Mouse (Mus musculus) hindbrain, postnatal 0 days (tissue): Measurements from ENCODE around the gene St8sia4. TPM values are rescaled to one million over a fixed set of nuclear protein-coding genes. Genes with fewer than 3 reads are reported as not detected.

Source experiments
- ATAC-seq: fragments of 200-750 bp; cut with Nextera tagmentation; 2 replicates; pipeline ENCODE4 v1.8.0; 2017; ENCODE audit warnings: mild to moderate bottlenecking, moderate TSS enrichment, moderate library complexity
- DNase-seq: peaks from one replicate; pipeline ENCODE4 v3.0.0-alpha.2; 2015; ENCODE audit warnings: low spot score
- H3K27ac ChIP-seq: fragments of 300-500 bp; sonication (generic); 2 replicates; pipeline ENCODE4 v1.5.1; 2014; ENCODE audit warnings: mild to moderate bottlenecking
- H3K27me3 ChIP-seq: fragments of 300-500 bp; sonication (generic); 2 replicates; pipeline ENCODE4 v1.6.1; 2014; ENCODE audit warnings: low read length, mixed read lengths; ENCODE audit not compliant: insufficient read depth
- H3K36me3 ChIP-seq: fragments of 300-500 bp; sonication (generic); 2 replicates; pipeline ENCODE4 v1.6.1; 2014; ENCODE audit warnings: low read length, mixed read lengths; ENCODE audit not compliant: insufficient read depth
- H3K4me1 ChIP-seq: fragments of 300-500 bp; sonication (generic); 2 replicates; pipeline ENCODE4 v1.6.1; 2014; ENCODE audit warnings: antibody characterized with exemption, low read length, mixed read lengths; ENCODE audit not compliant: insufficient read depth
- H3K4me2 ChIP-seq: fragments of 300-500 bp; sonication (generic); 2 replicates; pipeline ENCODE4 v1.6.1; 2014; ENCODE audit warnings: low read depth, mild to moderate bottlenecking, low read length, moderate library complexity, mixed read lengths
- H3K4me3 ChIP-seq: fragments of 300-500 bp; sonication (generic); 2 replicates; pipeline ENCODE4 v1.5.1; 2014; ENCODE audit warnings: low read length
- H3K9ac ChIP-seq: fragments of 300-500 bp; sonication (generic); replicated peaks from 2 replicates; pipeline ENCODE4 v1.6.1; 2014; ENCODE audit warnings: mild to moderate bottlenecking, low read length, moderate library complexity, mixed read lengths
- H3K9me3 ChIP-seq: fragments of 300-500 bp; sonication (generic); 2 replicates; pipeline ENCODE4 v1.6.1; 2016; ENCODE audit warnings: low read length, mixed read lengths
- CTCF ChIP-seq: IDR thresholded peaks from 2 replicates; pipeline ENCODE4 v1.5.1; 2016; ENCODE audit warnings: antibody characterized with exemption, control low read depth, low read depth
- WGBS: fragments of 180-500 bp; shearing (Covaris S2); extraction: QIAGEN DNeasy Blood & Tissue Kit; methylation state at CpG from one replicate; pipeline ENCODE4 v1.1.7; 2014; 5-methylcytosine and 5-hydroxymethylcytosine counted together
- polyA plus RNA-seq: library from polyadenylated mRNA; unstranded; fragments of >200 nt; fragmentation: Nextera tagmentation; extraction: Ambion mirVana; gene quantifications from 2 replicates; pipeline ENCODE4 v1.2.1, GENCODE M21; 2015
- total RNA-seq: library from RNA; depleted of rRNA; stranded (reverse); fragments of >200 nt; gene quantifications from 2 replicates; pipeline ENCODE4 v1.2.3, GENCODE M21; 2014

St8sia4 gene
- total and polyA plus RNA-seq, 2 experiments from 2014 or later: 13.3 to 37.1 TPM

DNA sequence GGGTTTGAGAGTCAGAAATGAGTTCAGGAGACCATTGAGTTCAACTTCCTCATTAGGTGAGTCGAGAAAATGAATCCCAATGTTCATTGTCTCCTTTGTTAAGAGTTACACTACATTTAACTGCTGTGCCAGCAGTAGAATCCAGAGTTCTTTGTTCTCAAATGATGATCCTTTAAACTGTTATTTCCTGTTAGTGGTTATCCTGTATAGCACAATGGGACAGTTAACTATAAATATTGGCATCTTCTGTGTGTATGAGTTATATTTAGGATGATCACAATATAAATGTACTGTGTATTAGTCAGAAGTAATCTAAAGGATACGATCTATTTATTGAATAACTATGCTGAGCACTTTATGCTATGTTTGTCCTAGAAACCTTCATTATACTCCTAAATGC, 23.1 kb downstream of the St8sia4 start:
- Histone ChIP-seq H3K4me2 (no peak overlapping the region), H3K36me3 (no peaks in the 10 kb centered on the region), H3K4me3 (no peak overlapping the region), H3K9me3 (no peaks in the 10 kb centered on the region), H3K9ac (no peak overlapping the region), H3K27ac (no peak overlapping the region), H3K27me3 (no peaks in the 10 kb centered on the region), H3K4me1 (no peaks in the 10 kb centered on the region)
- WGBS: 77% methylated on average over 2 of the region's 2 CpGs
- no peak for TF ChIP-seq CTCF
- DNase-seq: no peak
- ATAC-seq: no peak

DNA sequence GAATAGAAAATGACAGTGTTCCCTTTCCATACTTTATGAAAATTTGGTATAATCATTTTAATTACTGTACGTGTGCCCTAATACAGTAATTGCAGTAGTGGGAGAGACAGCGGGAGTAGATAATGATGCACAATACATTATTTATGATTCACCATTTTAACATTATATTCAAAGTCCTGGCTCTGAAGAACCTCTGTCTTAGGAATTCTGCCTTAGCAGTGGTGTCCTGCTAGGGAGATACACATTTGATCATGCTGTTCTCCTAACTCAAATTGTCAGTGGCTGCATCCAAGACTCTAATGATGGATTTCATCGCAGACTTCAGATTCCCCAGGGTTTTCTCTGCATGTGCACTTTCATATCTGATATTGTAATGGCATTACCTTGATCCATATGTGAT, 28.4 kb downstream of the St8sia4 start:
- Histone ChIP-seq H3K9ac (no peak overlapping the region), H3K9me3 (no peaks in the 10 kb centered on the region), H3K4me3 (no peak overlapping the region), H3K36me3 (no peaks in the 10 kb centered on the region), H3K27ac (no peak overlapping the region), H3K4me1 (no peaks in the 10 kb centered on the region), H3K27me3 (no peaks in the 10 kb centered on the region), H3K4me2 (no peak overlapping the region)
- WGBS: 81% methylated on average over 3 of the region's 3 CpGs
- ATAC-seq (no peak), DNase-seq (no peak)
- TF ChIP-seq CTCF: no peak

DNA sequence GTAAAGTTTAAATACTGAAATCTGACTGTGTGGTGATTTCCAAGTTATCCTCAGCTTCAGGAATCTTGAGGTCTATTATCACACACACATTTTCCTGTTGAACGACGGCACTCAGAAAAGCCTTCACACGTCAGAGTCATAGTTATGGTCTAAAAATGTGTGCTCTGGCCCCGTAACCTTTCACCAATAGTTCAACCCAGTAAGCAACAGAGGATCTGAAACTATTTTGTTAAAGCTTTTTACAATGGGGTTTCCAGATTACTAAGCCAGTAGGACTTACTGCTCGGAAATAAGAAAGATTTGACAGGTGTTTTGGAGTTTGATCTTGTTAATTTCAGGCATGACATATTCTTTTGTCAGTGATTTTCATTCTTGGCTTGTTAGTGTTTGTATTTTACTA, 43.0 kb downstream of the St8sia4 start:
- no peak for ATAC-seq
- Histone ChIP-seq H3K4me3 (no peak overlapping the region), H3K9me3 (no peaks in the 10 kb centered on the region), H3K36me3 (no peaks in the 10 kb centered on the region), H3K9ac (no peak overlapping the region), H3K27ac (no peak overlapping the region), H3K27me3 (no peaks in the 10 kb centered on the region), H3K4me2 (no peak overlapping the region), H3K4me1 (no peaks in the 10 kb centered on the region)
- TF ChIP-seq CTCF: no peak
- WGBS: 80% methylated on average over 5 of the region's 5 CpGs
- DNase-seq: no peak

DNA sequence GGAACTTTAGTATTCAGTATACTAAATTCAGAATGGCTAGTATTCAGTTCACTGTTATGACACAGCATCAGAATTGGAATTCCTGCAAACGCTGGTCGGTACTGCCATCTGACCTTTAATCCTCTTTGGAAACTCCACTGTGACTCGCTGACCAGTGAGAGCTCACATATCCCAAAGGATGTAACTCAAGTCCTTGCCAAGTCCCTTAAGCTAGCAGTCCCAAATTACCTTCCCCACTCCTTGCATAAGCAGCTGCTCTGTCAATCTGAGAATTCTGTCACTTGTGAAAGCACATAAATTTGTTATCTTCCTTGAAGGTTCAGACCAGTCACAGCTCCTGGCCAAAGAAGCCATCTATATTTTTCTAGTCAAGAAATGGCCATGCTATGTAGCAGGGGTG, 48.7 kb downstream of the St8sia4 start:
- no peaks in the 10 kb centered on the region for H3K36me3 ChIP-seq
- H3K4me1 ChIP-seq: no peaks in the 10 kb centered on the region
- H3K9ac ChIP-seq: no peak overlapping the region
- 40% methylated on average over 3 of the region's 3 CpGs for WGBS
- no peak overlapping the region for H3K27ac ChIP-seq
- DNase-seq: no peak
- TF ChIP-seq CTCF: no peak
- no peak for ATAC-seq
- no peak overlapping the region for H3K4me2 ChIP-seq
- no peaks in the 10 kb centered on the region for H3K9me3 ChIP-seq
- H3K27me3 ChIP-seq: no peaks in the 10 kb centered on the region
- H3K4me3 ChIP-seq: no peak overlapping the region

DNA sequence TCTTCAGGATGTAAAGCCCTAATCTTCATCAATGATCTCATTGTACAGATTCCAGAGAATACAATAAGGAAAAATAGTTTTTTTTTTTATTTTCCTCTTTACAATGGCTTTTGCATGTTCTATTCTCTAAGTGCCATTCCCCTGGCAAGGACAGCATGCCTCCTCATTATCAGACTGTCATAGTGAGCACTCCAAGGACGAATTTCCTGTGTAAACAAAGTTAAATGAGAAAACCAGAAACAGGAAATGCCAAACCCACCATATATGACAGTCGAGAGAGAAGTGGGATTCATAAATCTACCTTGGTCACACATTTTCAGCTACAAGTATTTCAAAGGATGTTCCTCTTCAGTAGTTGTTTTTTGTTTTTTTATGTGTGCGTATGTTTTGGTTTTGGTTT, 49.2 kb downstream of the St8sia4 start:
- ATAC-seq: no peak
- no peaks in the 10 kb centered on the region for H3K4me1 ChIP-seq

DNA sequence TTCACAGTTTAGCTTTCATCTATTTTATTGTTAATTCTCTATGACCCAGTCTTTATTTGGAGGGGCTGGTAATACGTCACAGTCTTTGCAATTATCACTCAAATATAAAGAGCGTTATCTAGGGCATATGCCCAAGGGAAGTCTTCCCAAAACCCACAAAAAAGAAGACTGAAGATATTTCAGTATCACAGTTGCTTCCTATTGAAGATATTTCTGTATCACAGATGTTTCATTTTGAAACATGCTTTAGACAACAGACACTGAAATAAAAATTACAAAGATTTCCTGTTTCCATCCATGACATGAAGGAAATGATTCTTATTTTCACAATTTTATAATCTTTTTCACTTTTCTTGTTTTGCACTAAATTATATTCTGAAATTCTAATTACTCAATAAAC, 57.4 kb downstream of the St8sia4 start:
- Histone ChIP-seq H3K9ac (no peak overlapping the region), H3K36me3 (no peaks in the 10 kb centered on the region), H3K4me3 (no peak overlapping the region), H3K4me1 (no peaks in the 10 kb centered on the region), H3K4me2 (no peak overlapping the region), H3K9me3 (no peaks in the 10 kb centered on the region), H3K27ac (no peak overlapping the region), H3K27me3 (no peaks in the 10 kb centered on the region)
- DNase-seq (no peak), ATAC-seq (no peak)
- 79% methylated on average over 2 of the region's 2 CpGs for WGBS
- no peak for TF ChIP-seq CTCF

More for the DNA sequence above, 49.2 kb downstream of the St8sia4 start:
- Histone ChIP-seq H3K27ac (no peak overlapping the region), H3K4me3 (no peak overlapping the region), H3K9ac (no peak overlapping the region), H3K4me2 (no peak overlapping the region), H3K27me3 (no peaks in the 10 kb centered on the region), H3K36me3 (no peaks in the 10 kb centered on the region), H3K9me3 (no peaks in the 10 kb centered on the region)
- no peak for DNase-seq
- no peak for TF ChIP-seq CTCF
- WGBS: 70% methylated on average over 3 of the region's 3 CpGs

DNA sequence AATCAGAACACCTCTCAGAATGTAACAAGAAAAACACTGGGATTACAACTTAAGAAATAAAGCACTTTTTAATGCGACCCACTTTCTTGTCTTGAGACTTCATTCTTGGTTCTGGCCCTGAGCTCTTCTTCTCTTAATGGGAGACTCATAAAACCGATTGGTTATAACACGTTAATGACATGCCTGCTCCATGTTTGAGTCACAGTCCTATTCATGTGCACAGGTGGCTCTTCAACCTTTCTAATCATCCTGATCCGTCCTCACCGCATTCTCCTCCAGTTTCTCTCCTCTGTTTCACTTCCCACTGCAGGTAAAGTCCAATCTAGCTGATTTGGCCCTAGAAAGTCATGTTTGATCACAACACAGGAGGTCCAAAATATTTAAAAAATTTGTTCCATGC, 58.3 kb downstream of the St8sia4 start:
- TF ChIP-seq CTCF: no peak

More for the DNA sequence above, 58.3 kb downstream of the St8sia4 start:
- Histone ChIP-seq H3K36me3 (no peaks in the 10 kb centered on the region), H3K9ac (no peak overlapping the region), H3K4me3 (no peak overlapping the region), H3K4me2 (no peak overlapping the region), H3K27ac (no peak overlapping the region), H3K9me3 (no peaks in the 10 kb centered on the region), H3K27me3 (no peaks in the 10 kb centered on the region), H3K4me1 (no peaks in the 10 kb centered on the region)
- WGBS: 90% methylated on average over 5 of the region's 5 CpGs
- DNase-seq (no peak), ATAC-seq (no peak)
